Mouse (Mus musculus) myocyte (in vitro differentiated cells): ENCODE results near the gene Gm20503. TPM values are rescaled to one million over a fixed set of nuclear protein-coding genes. Genes with fewer than 3 reads are reported as not detected.

Experiments
- H3K27me3 ChIP-seq: one replicate; pipeline ENCODE4 v1.6.1; 2011; ENCODE audit not compliant: control insufficient read depth, insufficient read depth, insufficient read length
- H3K36me3 ChIP-seq: one replicate; pipeline ENCODE4 v1.6.1; 2011; ENCODE audit not compliant: control insufficient read depth, insufficient read depth
- H3K4me2 ChIP-seq: one replicate; pipeline ENCODE4 v1.6.1; 2011; ENCODE audit warnings: low read depth, control low read depth
- H3K4me3 ChIP-seq: one replicate; pipeline ENCODE4 v1.5.1; 2011; ENCODE audit warnings: mild to moderate bottlenecking, control low read depth, moderate library complexity
- H3K79me2 ChIP-seq: one replicate; pipeline ENCODE4 v1.6.1; 2011; ENCODE audit not compliant: control insufficient read depth, insufficient read depth
- H3ac ChIP-seq: one replicate; pipeline ENCODE4 v1.6.1; 2011; ENCODE audit not compliant: control insufficient read depth, insufficient read length
- CEBPB ChIP-seq: IDR thresholded peaks from 2 replicates; pipeline ENCODE4 v1.6.1; 2011; ENCODE audit warnings: mild to moderate bottlenecking, moderate library complexity; ENCODE audit not compliant: poor library complexity, insufficient read depth, severe bottlenecking
- E2F4 ChIP-seq: IDR thresholded peaks from one replicate; pipeline ENCODE4 v1.6.1; 2011; ENCODE audit warnings: mild to moderate bottlenecking, control low read depth, moderate library complexity; ENCODE audit not compliant: insufficient read depth
- MAX ChIP-seq: IDR thresholded peaks from one replicate; pipeline ENCODE4 v1.6.1; 2011; ENCODE audit warnings: low read depth, mild to moderate bottlenecking, control low read depth
- MYOD1 ChIP-seq, 3 experiments: IDR thresholded peaks; one replicate each; pipeline ENCODE4 v1.6.1; 2011; ENCODE audit warnings: control low read depth in 2 of 3, low read depth in 2 of 3, mild to moderate bottlenecking in 2 of 3, moderate library complexity in 1 of 3; ENCODE audit not compliant: insufficient read length in 2 of 3, control insufficient read depth in 1 of 3
- MYOG ChIP-seq, 3 experiments: IDR thresholded peaks; one replicate each; pipeline ENCODE4 v1.6.1; 2011; ENCODE audit warnings: control low read depth in 2 of 3, low read depth in 2 of 3, mild to moderate bottlenecking in 2 of 3; ENCODE audit not compliant: insufficient read length in 2 of 3, control insufficient read depth in 1 of 3, insufficient read depth in 1 of 3
- POLR2A ChIP-seq: IDR thresholded peaks from one replicate; pipeline ENCODE4 v1.6.1; 2011; ENCODE audit warnings: low read depth, mild to moderate bottlenecking, control low read depth, moderate library complexity; ENCODE audit not compliant: insufficient read length
- POLR2AphosphoS2 ChIP-seq: IDR thresholded peaks from one replicate; pipeline ENCODE4 v1.6.1; 2011; ENCODE audit warnings: low read depth, control low read depth; ENCODE audit not compliant: insufficient read length
- REST ChIP-seq: IDR thresholded peaks from one replicate; pipeline ENCODE4 v1.6.1; 2011; ENCODE audit warnings: mild to moderate bottlenecking, control low read depth, moderate library complexity; ENCODE audit not compliant: insufficient read depth, insufficient read length
- SRF ChIP-seq: IDR thresholded peaks from one replicate; pipeline ENCODE4 v1.6.1; 2011; ENCODE audit warnings: low read depth; ENCODE audit not compliant: control insufficient read depth, insufficient read length
- TCF12 ChIP-seq: IDR thresholded peaks from one replicate; pipeline ENCODE4 v1.6.1; 2011; ENCODE audit warnings: mild to moderate bottlenecking, control low read depth; ENCODE audit not compliant: poor library complexity, insufficient read depth, severe bottlenecking
- TCF3 ChIP-seq: IDR thresholded peaks from one replicate; pipeline ENCODE4 v1.6.1; 2011; ENCODE audit warnings: low read depth, control low read depth; ENCODE audit not compliant: insufficient read length
- USF1 ChIP-seq: IDR thresholded peaks from one replicate; pipeline ENCODE4 v1.6.1; 2011; ENCODE audit warnings: low read depth, mild to moderate bottlenecking, control low read depth, moderate library complexity
- polyA plus RNA-seq: library from polyadenylated mRNA; unstranded; fragments of >200 nt; fragmentation: generic; extraction: Trizol; gene quantifications from one replicate; pipeline ENCODE4 v1.2.1, GENCODE M21; 2012; ENCODE audit warnings: missing spikeins

The Gm20503 gene
- polyA plus RNA-seq, 1 experiment, result 0.73 TPM

DNA sequence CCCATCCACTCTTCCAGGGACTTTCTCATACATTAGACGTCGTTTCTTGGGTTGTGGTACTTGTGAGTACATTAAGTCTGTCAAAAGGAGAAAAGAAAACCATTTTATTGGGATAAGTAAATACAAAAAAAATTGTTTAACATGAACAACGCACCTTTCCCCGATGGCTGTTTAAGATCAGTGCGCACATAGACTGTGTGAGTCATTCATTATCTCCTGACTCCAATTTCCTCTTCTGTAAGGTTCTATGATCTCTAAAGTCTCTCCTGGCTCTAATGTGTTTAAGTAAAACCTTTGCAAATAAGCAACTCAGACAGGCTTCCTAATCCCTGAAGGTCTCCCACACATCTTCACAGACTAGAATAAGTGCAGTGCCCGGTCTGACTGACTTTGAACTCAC, 40.9 kb downstream of the Gm20503 start:
- Histone ChIP-seq H3K36me3 (peaks cover 17% of the 10 kb centered on the region), H3K4me2 (no peak overlapping the region), H3K27me3 (no peaks in the 10 kb centered on the region), H3K4me3 (no peak overlapping the region), H3K79me2 (no peaks in the 10 kb centered on the region), H3ac (no peak overlapping the region)
- TF ChIP-seq POLR2AphosphoS2, result no peak

DNA sequence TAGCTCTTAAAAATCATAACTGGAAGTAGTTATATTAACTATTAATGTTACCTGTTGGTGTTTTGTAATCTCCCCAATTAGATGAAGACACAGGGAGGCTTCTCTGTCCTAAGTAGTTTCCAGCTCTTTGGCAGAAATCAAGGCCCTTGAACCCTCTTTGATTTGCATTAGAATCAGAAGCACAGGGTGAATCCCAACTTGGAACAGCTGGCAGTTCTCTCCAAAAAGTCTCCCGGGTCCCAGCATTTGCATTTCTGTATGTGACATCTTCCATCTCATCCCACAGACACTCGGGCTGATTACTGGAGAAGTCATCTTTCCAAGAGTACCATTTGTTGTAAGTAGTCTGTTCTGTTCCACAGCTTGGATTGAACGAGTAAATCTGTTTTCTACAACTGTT, 44.2 kb downstream of the Gm20503 start:
- Histone ChIP-seq H3K36me3 (no peaks in the 10 kb centered on the region), H3K79me2 (no peaks in the 10 kb centered on the region), H3K4me2 (no peak overlapping the region), H3ac (no peak overlapping the region), H3K4me3 (no peak overlapping the region), H3K27me3 (no peaks in the 10 kb centered on the region)
- no peak for TF ChIP-seq TCF12
- TF ChIP-seq MYOG (IDR thresholded peaks at IDR 0.05; ENCODE audit: control insufficient read depth in 1 of 3, insufficient read depth in 1 of 3, insufficient read length in 2 of 3, low read depth in 2 of 3), result no peak
- TF ChIP-seq POLR2AphosphoS2, result no peak

DNA sequence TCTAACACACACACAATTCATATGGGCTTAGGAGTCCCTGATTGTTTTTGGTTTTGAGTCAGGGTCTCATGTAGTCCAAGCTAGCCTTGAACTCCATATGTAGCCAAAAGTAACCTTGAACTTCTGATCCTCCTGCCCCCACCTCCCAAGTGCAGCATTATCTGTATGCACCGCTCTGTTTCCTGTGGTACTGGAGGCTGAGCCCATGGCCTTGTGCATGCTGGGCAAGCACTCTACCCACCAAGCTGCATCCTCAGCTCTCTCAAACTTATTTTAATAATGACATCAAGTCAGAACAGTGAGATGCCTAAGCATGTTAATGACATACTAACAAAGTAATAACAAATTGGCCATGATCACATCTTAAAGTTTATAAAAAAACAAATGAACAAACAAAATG, 48.1 kb downstream of the Gm20503 start:
- TF ChIP-seq CEBPB, result no peak
- no peak for TF ChIP-seq POLR2A
- TF ChIP-seq TCF3, result no peak
- no peak for TF ChIP-seq MAX
- TF ChIP-seq POLR2AphosphoS2, result no peak
- no peak for TF ChIP-seq E2F4
- TF ChIP-seq TCF12, result no peak
- TF ChIP-seq SRF, result no peak
- no peak for TF ChIP-seq MYOD1 (IDR thresholded peaks at IDR 0.05; ENCODE audit: control insufficient read depth in 1 of 3, insufficient read length in 2 of 3, low read depth in 2 of 3)
- Histone ChIP-seq H3ac (no peak overlapping the region), H3K4me3 (no peak overlapping the region), H3K27me3 (no peaks in the 10 kb centered on the region), H3K4me2 (no peak overlapping the region), H3K79me2 (no peaks in the 10 kb centered on the region), H3K36me3 (no peaks in the 10 kb centered on the region)

DNA sequence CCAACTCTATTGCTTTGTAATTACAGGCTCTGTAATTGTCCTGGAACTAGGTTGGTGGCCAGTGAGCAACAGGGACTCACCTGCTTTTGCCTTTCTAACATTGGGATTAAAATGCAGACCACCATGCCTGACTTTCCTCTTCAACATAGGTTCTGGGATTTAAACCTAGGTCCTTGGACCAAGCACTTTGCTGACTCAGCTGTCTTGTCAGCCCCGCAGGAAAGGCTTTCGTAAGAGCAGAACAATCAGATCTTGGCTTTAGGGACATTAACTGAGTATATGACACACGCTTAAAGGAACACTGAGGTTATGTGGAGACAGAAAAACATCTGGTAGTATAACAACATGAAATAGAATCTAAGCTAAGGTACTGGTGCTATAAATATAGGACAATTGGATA, 54.9 kb downstream of the Gm20503 start:
- Histone ChIP-seq H3K4me3 (no peak overlapping the region), H3ac (no peak overlapping the region), H3K79me2 (no peaks in the 10 kb centered on the region), H3K27me3 (no peaks in the 10 kb centered on the region), H3K4me2 (no peak overlapping the region), H3K36me3 (no peaks in the 10 kb centered on the region)
- TF ChIP-seq E2F4, result no peak
- no peak for TF ChIP-seq MYOD1 (IDR thresholded peaks at IDR 0.05; ENCODE audit: control insufficient read depth in 1 of 3, insufficient read length in 2 of 3, low read depth in 2 of 3)
- TF ChIP-seq MAX, result no peak
- TF ChIP-seq POLR2AphosphoS2, result no peak
- TF ChIP-seq TCF3, result no peak
- TF ChIP-seq TCF12, result no peak
- TF ChIP-seq CEBPB, result no peak
- no peak for TF ChIP-seq USF1
- no peak for TF ChIP-seq MYOG (IDR thresholded peaks at IDR 0.05; ENCODE audit: control insufficient read depth in 1 of 3, insufficient read depth in 1 of 3, insufficient read length in 2 of 3, low read depth in 2 of 3)
- no peak for TF ChIP-seq REST
- TF ChIP-seq POLR2A, result no peak

DNA sequence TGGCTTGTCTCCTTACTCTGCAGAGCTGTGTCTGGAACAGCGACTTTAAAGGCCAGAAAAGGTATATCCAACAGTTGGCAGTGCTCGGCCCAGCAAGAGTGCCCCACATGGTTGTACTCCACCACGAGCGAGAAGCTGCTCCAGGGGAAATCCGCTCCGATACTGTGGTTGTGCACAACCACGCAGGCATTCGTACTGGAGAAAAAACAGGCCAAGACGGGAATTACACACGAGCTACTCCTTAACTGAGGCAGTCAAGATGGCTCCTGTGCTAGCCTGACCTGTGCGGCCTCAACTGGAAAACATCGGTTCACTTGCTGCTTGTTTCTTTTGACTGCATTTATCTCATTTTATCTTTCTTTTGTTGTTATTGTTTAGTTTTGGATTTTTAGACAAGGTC, 59.5 kb downstream of the Gm20503 start:
- Histone ChIP-seq H3K36me3 (no peaks in the 10 kb centered on the region), H3ac (no peak overlapping the region), H3K4me2 (no peak overlapping the region), H3K27me3 (no peaks in the 10 kb centered on the region), H3K4me3 (no peak overlapping the region), H3K79me2 (no peaks in the 10 kb centered on the region)
- TF ChIP-seq TCF12 (no peak), SRF (no peak), E2F4 (no peak), TCF3 (no peak), MAX (no peak), MYOG (IDR thresholded peaks at IDR 0.05; ENCODE audit: control insufficient read depth in 1 of 3, insufficient read depth in 1 of 3, insufficient read length in 2 of 3, low read depth in 2 of 3) (no peak), REST (no peak), MYOD1 (IDR thresholded peaks at IDR 0.05; ENCODE audit: control insufficient read depth in 1 of 3, insufficient read length in 2 of 3, low read depth in 2 of 3) (no peak), USF1 (no peak), POLR2AphosphoS2 (no peak), CEBPB (no peak), POLR2A (no peak)

DNA sequence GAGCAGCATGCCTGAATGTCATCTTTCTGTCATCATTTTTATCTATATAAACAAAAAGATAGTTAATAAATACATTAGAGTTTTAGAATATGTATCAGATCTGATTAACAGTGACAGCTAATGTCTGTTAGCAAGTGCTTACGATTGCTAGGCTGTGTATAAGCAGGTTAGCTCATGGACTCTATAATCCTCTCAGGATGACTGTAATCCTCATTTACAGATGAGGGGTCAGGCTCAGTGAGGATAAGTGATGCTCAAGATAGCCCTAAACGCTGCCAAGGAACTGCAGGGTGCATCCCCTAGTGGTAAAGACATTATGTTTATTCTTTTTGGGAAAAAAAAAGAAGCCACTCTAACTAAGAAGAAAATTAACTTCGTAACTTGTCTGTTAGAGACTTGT, 66.3 kb downstream of the Gm20503 start:
- no peaks in the 10 kb centered on the region for H3K79me2 ChIP-seq
- TF ChIP-seq SRF (no peak), TCF3 (no peak), MYOG (IDR thresholded peaks at IDR 0.05; ENCODE audit: control insufficient read depth in 1 of 3, insufficient read depth in 1 of 3, insufficient read length in 2 of 3, low read depth in 2 of 3) (no peak)
- H3K4me2 ChIP-seq, result no peak overlapping the region
- no peaks in the 10 kb centered on the region for H3K36me3 ChIP-seq
- H3K27me3 ChIP-seq, result no peaks in the 10 kb centered on the region
- no peak overlapping the region for H3K4me3 ChIP-seq
- no peak overlapping the region for H3ac ChIP-seq
